Mouse (Mus musculus) cerebellum, adult 11-12 months (tissue): Measurements from ENCODE around the gene Fibcd1.
A peak's percentile ranks its signal among the peaks of the same experiment; 100 is the strongest.

ENCODE experiments used
- DNase-seq: peaks from one replicate; pipeline ENCODE4 v3.0.0; 2022

The Fibcd1 gene

DNA sequence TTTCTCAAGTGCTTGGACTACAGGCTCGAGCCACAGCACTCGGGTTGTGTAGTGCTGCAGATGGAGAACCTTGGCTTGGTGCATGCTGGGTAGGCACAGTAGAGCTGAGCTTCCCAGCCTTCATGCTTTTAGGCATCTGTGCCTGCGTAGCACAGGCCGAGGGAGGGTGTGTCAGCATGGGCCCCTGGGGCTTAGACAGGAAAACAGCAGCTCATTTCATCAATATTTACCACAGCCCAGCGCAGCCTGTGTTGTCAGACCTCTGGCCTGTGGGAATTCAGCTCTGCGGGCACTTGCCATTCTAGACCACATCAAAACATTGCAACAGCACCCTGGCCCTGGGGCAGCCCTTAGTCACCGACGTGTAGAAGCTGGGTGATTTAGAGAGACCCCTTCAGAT is 10.2 kb upstream of the Fibcd1 start:
- DNase-seq, result no peak

- DNase-seq, result no peak
Observed at GRCm38 (mm10) chr2:31850141-31850540, 4.3 kb upstream of the Fibcd1 start.

DNA sequence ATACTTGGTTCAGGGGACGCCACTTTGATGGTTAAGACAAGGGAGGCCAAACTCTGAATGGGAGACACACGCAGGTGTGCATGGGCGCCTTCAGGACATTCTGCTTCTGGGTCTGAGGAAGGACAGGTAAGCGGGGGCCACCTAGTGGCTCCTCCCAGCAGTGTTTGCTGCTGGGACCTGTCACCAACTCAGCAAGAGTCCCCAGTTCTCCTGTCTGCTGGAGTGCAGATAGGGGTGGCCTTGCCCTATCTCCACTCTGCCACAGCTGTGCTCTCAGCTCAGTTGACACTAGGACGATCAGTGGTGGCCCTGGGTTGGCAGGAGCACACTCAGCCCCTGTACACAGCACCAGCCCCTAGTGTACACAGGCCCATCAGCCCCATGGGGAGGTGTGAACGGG is 2.1 kb upstream of the Fibcd1 start:
- DNase-seq, result peak; percentile 48

GRCm38 (mm10) chr2:31846692-31847660 is 1.2 kb upstream of the Fibcd1 start:
- DNase-seq, result no peak

DNA sequence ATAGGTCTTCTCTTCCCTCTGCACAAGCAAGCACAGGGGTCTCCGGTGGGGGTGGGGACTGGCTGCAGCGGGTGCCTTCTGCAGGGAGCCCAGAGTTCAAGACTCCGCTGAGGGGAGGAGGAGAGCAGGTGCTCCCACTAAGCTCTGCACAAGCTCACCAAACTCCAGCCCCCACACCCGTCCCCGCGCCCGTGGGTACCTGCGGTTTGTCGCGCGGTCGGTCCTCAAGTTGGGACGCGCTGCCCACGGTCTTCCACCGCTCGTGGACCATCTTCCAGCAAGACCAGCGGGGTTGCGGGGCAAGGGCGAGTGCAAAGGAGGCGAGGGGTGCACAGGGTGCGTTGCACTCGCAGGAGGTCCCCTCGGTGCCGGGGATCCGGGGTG is 301 bp downstream of the Fibcd1 start:
- DNase-seq, result no peak

DNA sequence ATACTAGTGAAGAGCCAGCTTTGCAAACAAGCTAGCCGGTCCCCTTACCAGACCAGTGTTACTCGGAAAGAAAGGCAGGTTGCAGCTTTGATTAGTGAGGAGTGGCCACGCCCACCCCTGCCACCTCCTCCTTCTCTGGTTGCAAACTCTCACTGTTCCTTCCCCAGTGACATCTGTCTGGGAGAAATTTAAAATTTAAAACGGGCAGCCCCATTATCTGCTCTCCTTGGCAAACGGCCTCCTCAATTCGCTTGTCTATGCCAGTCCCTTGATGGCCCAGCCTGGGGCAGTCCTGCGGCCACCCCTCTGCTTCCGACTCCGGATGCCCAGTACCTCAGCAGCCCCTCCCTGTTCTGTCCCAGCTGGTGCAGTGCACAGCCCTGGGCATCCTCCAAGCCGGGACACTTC is 1.1 kb downstream of the Fibcd1 start:
- DNase-seq, result no peak

GRCm38 (mm10) chr2:31838868-31839267 is 6.9 kb downstream of the Fibcd1 start:
- DNase-seq, result no peak

DNA sequence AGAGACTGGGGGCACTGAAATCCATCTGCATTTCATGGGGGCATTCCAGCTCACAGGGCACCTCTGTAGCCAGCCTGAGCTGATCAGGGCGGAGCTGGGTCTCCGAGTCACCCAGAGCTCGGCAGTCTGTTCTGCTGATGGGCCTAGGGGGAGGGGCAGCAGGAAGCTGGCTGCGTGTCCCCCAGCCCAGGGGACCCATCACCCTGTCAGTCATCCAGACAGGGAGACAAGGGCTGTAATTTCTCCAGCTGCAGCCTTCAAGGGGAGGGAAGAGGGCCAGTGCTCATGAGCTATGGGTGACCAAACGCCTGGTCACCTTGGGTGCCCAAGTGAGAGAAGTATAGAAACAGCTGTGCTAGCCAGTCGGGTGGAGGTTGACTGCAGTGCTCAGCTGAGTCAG is 8.8 kb downstream of the Fibcd1 start:
- no peak for DNase-seq

DNA sequence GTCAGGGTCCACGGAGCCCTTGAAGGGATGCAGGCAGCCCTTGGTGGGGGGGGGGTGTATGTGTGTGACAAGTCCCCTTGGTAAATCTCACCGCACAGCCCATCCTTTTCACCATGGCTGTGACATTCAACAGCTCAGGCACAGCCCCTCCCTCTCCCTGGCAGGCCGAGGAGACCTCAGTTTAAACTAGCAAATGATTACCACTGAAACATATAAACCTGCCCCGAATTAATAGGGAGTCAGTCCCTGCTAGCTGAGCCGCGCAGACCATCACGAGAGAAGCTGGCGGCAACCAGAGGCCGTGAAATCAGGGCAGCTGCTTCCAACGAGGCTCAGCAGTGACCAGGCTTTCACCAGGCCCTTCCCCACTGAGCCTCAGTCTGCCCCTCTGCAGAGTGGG is 9.7 kb downstream of the Fibcd1 start:
- no peak for DNase-seq

- no peak for DNase-seq
Observed at GRCm38 (mm10) chr2:31828311-31828825, 17.4 kb downstream of the Fibcd1 start.

GRCm38 (mm10) chr2:31827877-31828276 is 17.9 kb downstream of the Fibcd1 start:
- DNase-seq, result no peak

GRCm38 (mm10) chr2:31826094-31827085 is 19.4 kb downstream of the Fibcd1 start:
- peak; percentile 62 for DNase-seq

GRCm38 (mm10) chr2:31825469-31825911 is 20.3 kb downstream of the Fibcd1 start:
- peak; percentile 64 for DNase-seq

DNA sequence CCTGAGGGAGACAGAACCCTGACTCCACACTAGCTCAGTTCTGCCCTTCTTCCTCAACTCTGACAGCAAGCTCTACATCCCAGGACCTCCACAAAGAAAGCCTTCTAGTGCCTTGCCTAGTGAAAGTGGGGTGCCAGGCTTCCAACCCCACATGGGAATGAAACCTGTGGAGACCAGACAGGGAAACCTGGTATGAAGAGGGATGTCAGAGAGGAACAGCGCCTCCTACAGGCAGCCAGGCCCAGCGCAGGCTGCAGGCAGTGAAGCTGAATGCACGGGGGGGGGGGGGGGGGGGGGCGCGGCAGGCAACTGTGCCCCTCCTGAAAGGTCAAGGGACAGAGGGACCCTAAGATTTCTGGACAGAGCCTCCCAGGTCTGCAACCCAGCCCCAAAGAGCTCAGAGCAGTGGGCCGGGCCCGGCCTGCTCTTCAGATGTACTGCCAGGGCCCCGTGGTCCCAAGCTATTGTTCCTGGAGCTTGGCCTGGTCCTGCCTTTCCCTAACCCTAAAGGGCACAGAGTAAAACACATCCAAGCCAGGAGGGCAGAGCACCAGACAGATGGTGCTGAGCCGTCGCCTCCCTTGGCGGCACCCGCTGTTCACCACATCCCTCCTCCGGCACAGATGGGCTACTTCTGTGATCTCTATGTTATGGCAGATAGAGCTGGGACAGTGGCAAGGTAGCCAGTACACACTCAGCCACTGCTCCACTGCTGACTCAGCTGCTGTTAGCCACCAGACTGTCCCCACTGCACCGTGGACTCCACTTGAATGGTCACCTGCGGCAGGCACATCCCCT is 21.7 kb downstream of the Fibcd1 start:
- peak; percentile 51 for DNase-seq

GRCm38 (mm10) chr2:31822524-31823371 is 23.1 kb downstream of the Fibcd1 start:
- DNase-seq, result peak; percentile 61

- DNase-seq, result peak; percentile 58
Observed at GRCm38 (mm10) chr2:31815367-31815766, 30.4 kb downstream of the Fibcd1 start.

- no peak for DNase-seq
Observed at GRCm38 (mm10) chr2:31814699-31815098, 31.1 kb downstream of the Fibcd1 start.

DNA sequence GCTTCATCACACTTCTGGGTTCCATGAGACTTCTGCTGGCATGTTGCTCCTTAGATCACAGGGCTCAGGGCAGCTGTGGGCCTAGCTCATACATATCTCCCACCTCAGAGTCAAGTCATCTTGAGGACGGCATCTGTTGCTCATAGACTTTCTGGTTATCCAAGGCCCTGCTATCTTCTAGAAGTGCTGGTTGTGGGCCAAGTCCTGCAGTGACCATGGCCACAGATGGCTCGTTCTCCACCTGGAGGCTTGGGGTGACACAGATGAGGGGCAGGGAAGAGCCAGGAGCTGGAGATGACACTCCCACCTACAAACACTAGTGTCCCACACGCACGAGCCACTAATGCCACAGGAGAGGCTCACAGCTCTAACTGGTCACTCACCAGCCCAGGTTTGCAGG is 32.2 kb downstream of the Fibcd1 start:
- DNase-seq, result no peak

DNA sequence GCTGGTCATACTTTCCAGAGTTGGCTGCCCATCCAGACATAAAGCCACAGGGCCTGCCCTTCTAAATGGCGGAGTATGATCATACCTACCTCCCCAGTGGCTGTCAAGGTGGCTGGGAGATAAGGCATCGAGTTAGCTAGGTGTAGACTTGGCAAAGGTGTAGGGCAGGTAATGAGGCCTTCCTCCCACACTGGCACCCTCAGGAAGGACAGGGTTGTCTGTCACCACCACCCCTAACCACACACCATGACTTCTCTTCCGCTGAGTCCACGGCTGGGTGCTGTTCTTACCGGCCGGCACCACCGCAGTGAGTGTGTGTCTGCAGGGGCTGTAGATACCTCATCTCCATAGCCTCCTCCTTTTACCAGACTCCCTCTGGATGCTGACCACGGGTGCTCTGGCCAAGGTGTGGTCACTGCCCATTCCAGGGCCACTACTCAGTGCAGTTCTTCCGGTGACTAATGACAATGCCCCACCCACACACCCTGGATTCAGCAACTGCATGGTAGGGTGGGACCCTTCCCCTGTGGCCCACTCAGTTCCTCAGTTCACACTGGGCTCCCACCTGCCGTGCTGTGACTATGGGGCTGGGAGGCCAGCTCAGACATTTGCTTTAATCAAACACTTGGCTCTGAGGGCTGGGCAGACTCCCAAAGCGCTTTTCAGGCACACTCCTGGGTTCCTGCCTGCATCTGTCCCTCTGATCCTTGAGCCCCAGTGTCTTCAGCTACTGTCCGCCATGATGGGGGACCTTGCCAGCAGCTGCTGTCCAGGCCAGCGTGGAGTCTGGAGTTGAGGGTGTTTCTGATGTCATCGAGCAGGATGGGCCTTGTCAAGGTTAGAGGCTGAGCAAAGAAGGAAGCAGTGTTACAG is 34.5 kb downstream of the Fibcd1 start:
- DNase-seq, result no peak

DNA sequence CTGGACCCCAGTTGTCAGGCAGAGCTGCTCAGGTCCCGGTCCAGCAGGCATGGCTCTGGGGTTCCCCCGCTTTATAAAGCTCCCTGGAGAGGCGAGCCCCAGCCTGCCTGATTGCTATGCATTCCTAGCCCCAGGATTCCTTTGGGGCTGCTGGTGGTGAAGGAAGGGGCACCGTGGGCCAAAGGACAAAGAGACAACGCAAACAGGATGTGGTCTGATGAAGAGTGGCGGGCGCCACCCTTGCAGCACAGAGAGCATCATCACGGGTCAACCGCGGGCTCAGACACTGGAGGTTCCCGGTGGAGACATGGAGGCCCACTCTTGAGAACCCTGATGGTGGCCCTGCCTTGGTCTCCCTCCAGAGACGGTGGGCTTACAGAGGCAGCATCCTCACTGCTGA is 35.4 kb downstream of the Fibcd1 start, which contains the start of gene Qrfp:
Gene Qrfp, minus strand, starts transcription at position 137 of the 400 bp plus-strand sequence.
- DNase-seq, result no peak
